ENCODE assay signal across 15 mouse cellular contexts in the genomic region with DNA sequence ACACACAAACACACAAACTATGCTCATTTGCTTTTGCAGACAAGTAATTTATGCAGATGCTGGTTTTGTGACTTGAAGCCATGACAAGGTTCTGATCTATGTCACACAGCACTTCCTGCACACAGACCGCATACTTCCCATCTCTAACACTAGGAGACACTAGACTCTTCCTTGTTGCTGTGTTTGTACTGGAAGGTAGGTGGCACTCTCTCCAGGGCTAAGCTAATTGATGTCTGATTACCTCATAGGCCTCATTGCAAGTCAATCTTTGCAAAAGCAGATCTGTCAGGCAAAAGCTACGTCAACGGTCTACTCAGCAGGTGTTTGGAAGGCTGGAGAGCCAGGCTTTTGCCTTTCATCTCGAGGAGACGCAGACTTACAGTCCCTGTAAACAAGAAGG.
DNase-seq lines count a peak whose midpoint lies in the region; ATAC-seq and TF ChIP-seq lines count a peak whose summit lies in the region.
"Had no signal": no experiment of that assay in that cellular context is flagged by ENCODE, and none has a peak within 500 bp of the region (broad histone marks: within the 10 kb centered on the region; RNA-seq: fewer than 3 reads in every experiment).

No protein-coding gene starts in this region.

- peak; percentile 69 for TF ChIP-seq CTCF in hindbrain, postnatal 0 days (IDR thresholded peaks at IDR 0.05; ENCODE audit: low read depth)
- peak; percentile 40 for TF ChIP-seq CTCF in lung, embryonic 14.5 days (IDR thresholded peaks at IDR 0.05; ENCODE audit: low read depth)

- no peaks in the 10 kb centered on the region for H3K9me3 ChIP-seq in hindbrain, postnatal 0 days (ENCODE audit: low read length)
- no peaks in the 10 kb centered on the region for H3K9me3 ChIP-seq in hindbrain, embryonic 16.5 days (ENCODE audit: control insufficient read depth, low read length)
- no peaks in the 10 kb centered on the region for H3K9me3 ChIP-seq in lung, embryonic 14.5 days (ENCODE audit: low read depth, low read length)
- H3K9me3 ChIP-seq in neural tube, embryonic 15.5 days (replicated peaks), result 0 out of 2 replicates have a peak, but pooled peaks cover 3% of the 10 kb centered on the region
- H3K9me3 ChIP-seq: embryonic facial prominence, embryonic 13.5 days; heart, embryonic 15.5 days; hindbrain, embryonic 15.5 days; limb, embryonic 10.5 days had no signal

- H3K27me3 ChIP-seq in hindbrain, postnatal 0 days (ENCODE audit: insufficient read depth, low read length), result no peaks in the 10 kb centered on the region
- H3K27me3 ChIP-seq in hindbrain, embryonic 16.5 days (replicated peaks; ENCODE audit: control insufficient read depth, insufficient read depth, low read length), result no peaks in the 10 kb centered on the region
- H3K27me3 ChIP-seq in lung, embryonic 14.5 days (ENCODE audit: insufficient read depth, low read length), result no peaks in the 10 kb centered on the region
- H3K27me3 ChIP-seq in neural tube, embryonic 15.5 days (replicated peaks), result no peaks in the 10 kb centered on the region
- H3K27me3 ChIP-seq: embryonic facial prominence, embryonic 13.5 days; forebrain, embryonic 12.5 days; heart, embryonic 15.5 days; hindbrain, embryonic 15.5 days had no signal

- H3K9ac ChIP-seq in hindbrain, postnatal 0 days (replicated peaks; ENCODE audit: low read length), result no peak overlapping the region
- no peak overlapping the region for H3K9ac ChIP-seq in hindbrain, embryonic 16.5 days (ENCODE audit: low read depth, low read length)
- H3K9ac ChIP-seq in lung, embryonic 14.5 days, result no peak overlapping the region
- no peak overlapping the region for H3K9ac ChIP-seq in neural tube, embryonic 15.5 days (replicated peaks)
- H3K9ac ChIP-seq: embryonic facial prominence, embryonic 13.5 days; forebrain, embryonic 12.5 days; heart, embryonic 15.5 days; hindbrain, embryonic 15.5 days had no signal

- H3K4me2 ChIP-seq in hindbrain, postnatal 0 days (ENCODE audit: low read depth, low read length), result no peak overlapping the region
- H3K4me2 ChIP-seq in hindbrain, embryonic 16.5 days (ENCODE audit: low read length), result no peak overlapping the region
- H3K4me2 ChIP-seq in lung, embryonic 14.5 days, result no peak overlapping the region
- H3K4me2 ChIP-seq in neural tube, embryonic 15.5 days, result no peak overlapping the region
- H3K4me2 ChIP-seq: embryonic facial prominence, embryonic 13.5 days; forebrain, embryonic 12.5 days; heart, embryonic 15.5 days; hindbrain, embryonic 15.5 days had no signal

- no peak overlapping the region for H3K4me3 ChIP-seq in hindbrain, postnatal 0 days (ENCODE audit: low read length)
- H3K4me3 ChIP-seq in hindbrain, embryonic 16.5 days (ENCODE audit: low read length), result no peak overlapping the region
- no peak overlapping the region for H3K4me3 ChIP-seq in lung, embryonic 14.5 days (ENCODE audit: low read depth, low read length)
- no peak overlapping the region for H3K4me3 ChIP-seq in neural tube, embryonic 15.5 days (replicated peaks)
- H3K4me3 ChIP-seq: embryonic facial prominence, embryonic 13.5 days; forebrain, embryonic 12.5 days; heart, embryonic 15.5 days; hindbrain, embryonic 15.5 days; limb, embryonic 10.5 days had no signal

- H3K27ac ChIP-seq in hindbrain, postnatal 0 days, result no peak overlapping the region
- no peak overlapping the region for H3K27ac ChIP-seq in hindbrain, embryonic 16.5 days (ENCODE audit: low read depth, low read length)
- no peak overlapping the region for H3K27ac ChIP-seq in lung, embryonic 14.5 days (ENCODE audit: low read depth)
- no peak overlapping the region for H3K27ac ChIP-seq in neural tube, embryonic 15.5 days (replicated peaks)
- H3K27ac ChIP-seq: embryonic facial prominence, embryonic 13.5 days; forebrain, embryonic 12.5 days; heart, embryonic 15.5 days; hindbrain, embryonic 15.5 days; limb, embryonic 10.5 days had no signal

- H3K36me3 ChIP-seq in hindbrain, postnatal 0 days (ENCODE audit: insufficient read depth, low read length), result no peaks in the 10 kb centered on the region
- no peaks in the 10 kb centered on the region for H3K36me3 ChIP-seq in hindbrain, embryonic 16.5 days (ENCODE audit: control insufficient read depth, insufficient read depth, low read length)
- H3K36me3 ChIP-seq in lung, embryonic 14.5 days (ENCODE audit: insufficient read depth), result no peaks in the 10 kb centered on the region
- no peaks in the 10 kb centered on the region for H3K36me3 ChIP-seq in neural tube, embryonic 15.5 days
- H3K36me3 ChIP-seq: embryonic facial prominence, embryonic 13.5 days; forebrain, embryonic 12.5 days; heart, embryonic 15.5 days; hindbrain, embryonic 15.5 days; limb, embryonic 10.5 days had no signal

- 64% methylated on average over 5 of the region's 5 CpGs for WGBS in hindbrain, postnatal 0 days
- WGBS in hindbrain, embryonic 16.5 days, result 73% methylated on average over 5 of the region's 5 CpGs
- WGBS in lung, embryonic 14.5 days, result 53% methylated on average over 5 of the region's 5 CpGs
- WGBS in neural tube, embryonic 15.5 days, result 80% methylated on average over 5 of the region's 5 CpGs

- no peaks in the 10 kb centered on the region for H3K4me1 ChIP-seq in hindbrain, postnatal 0 days (ENCODE audit: insufficient read depth, low read length)
- no peaks in the 10 kb centered on the region for H3K4me1 ChIP-seq in hindbrain, embryonic 16.5 days (ENCODE audit: control insufficient read depth, insufficient read depth, low read depth, low read length)
- H3K4me1 ChIP-seq in lung, embryonic 14.5 days (ENCODE audit: insufficient read depth), result no peaks in the 10 kb centered on the region
- H3K4me1 ChIP-seq in neural tube, embryonic 15.5 days, result no peaks in the 10 kb centered on the region
- H3K4me1 ChIP-seq: forebrain, embryonic 12.5 days; heart, embryonic 15.5 days; hindbrain, embryonic 15.5 days; limb, embryonic 10.5 days had no signal

- ATAC-seq in hindbrain, postnatal 0 days, result peak; percentile 63; the same call in 1 of the 2 replicates
- no peak for ATAC-seq in hindbrain, embryonic 16.5 days
- ATAC-seq in lung, embryonic 14.5 days (ENCODE audit: insufficient read depth), result no peak
- ATAC-seq in common myeloid progenitor, adult 5-6 weeks (replicated peaks; ENCODE audit: low read depth, poor library complexity, severe bottlenecking), result peak; percentile 54; the same call in 1 of the 2 replicates
- ATAC-seq in neural tube, embryonic 15.5 days (ENCODE audit: low FRiP score), result no peak

- DNase-seq in hindbrain, postnatal 0 days (ENCODE audit: low spot score), result no peak
- no peak for DNase-seq in lung, embryonic 14.5 days
- DNase-seq in lung, postnatal 14 days, result no peak
- DNase-seq in ES-CJ7 (ENCODE audit: low read depth, low spot score), result peak; percentile 79
- DNase-seq in thymus, postnatal 36 days, result no peak
- DNase-seq: cerebellum, adult 8-10 months; gastrocnemius, postnatal 36 days had no signal

Comparison
In these comparisons a context has a peak if more than half of its experiments do, and no peak if none do; other contexts are left out.
1. ATAC-seq: peak in hindbrain, postnatal 0 days (single experiment) and common myeloid progenitor, adult 5-6 weeks (single experiment); none in hindbrain, embryonic 16.5 days (single experiment), lung, embryonic 14.5 days (single experiment) and neural tube, embryonic 15.5 days (single experiment).